Mouse (Mus musculus) embryonic fibroblast, embryonic 13.5 days (primary cell): ENCODE data around the gene Slc25a20.

Source experiments
- CTCF ChIP-seq: IDR thresholded peaks from 2 replicates; pipeline ENCODE4 v1.5.1; 2011; ENCODE audit warnings: mild to moderate bottlenecking, control low read depth, low read length, moderate library complexity, borderline replicate concordance; ENCODE audit not compliant: insufficient read depth
- POLR2A ChIP-seq: IDR thresholded peaks from 2 replicates; pipeline ENCODE4 v1.6.1; 2011; ENCODE audit warnings: low read depth, mild to moderate bottlenecking, control low read depth, low read length, moderate library complexity

DNA sequence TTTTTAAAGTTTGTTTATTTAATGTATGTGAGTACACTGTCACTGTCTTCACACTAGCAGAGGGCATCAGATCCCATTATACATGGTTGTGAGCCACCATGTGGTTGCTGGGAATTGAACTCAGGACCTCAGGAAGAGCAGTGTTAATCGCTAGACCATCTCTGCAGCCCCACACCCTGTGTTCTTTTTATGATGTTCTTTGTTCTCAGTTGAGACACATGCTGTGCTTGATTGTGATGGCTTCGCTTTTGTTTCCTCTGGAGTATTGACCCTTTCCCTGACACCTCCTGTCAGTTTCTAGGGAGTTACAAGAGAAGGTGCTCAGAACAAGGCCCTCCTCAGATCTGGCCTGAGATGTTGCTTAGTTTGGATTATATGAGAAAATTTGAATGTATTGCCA lies 61.9 kb downstream of the Slc25a20 start:
- TF ChIP-seq CTCF (no peak), POLR2A (no peak)
